Mouse (Mus musculus) mature B cell (primary cell): Measurements from ENCODE around the gene Atp6v1e1.

ENCODE experiments used
- in situ Hi-C: fragments of 300-500 bp; cut with MboI; formaldehyde crosslinking; loops from 2 replicates; pipeline ENCODE4 v1.14.3; 2019

Atp6v1e1 gene

GRCm38 (mm10) chr6:120771366-120771765 is 51.2 kb downstream of the Atp6v1e1 start:
- in situ Hi-C loops = no loop called here

- in situ Hi-C loops = no loop called here
Observed at GRCm38 (mm10) chr6:120769972-120770371, 52.6 kb downstream of the Atp6v1e1 start.

- in situ Hi-C loops = no loop called here
Observed at GRCm38 (mm10) chr6:120761151-120761550, 61.4 kb downstream of the Atp6v1e1 start.

- in situ Hi-C loops = no loop called here
Observed at GRCm38 (mm10) chr6:120746416-120746815, 76.2 kb downstream of the Atp6v1e1 start.
